9 mouse cellular contexts compared by ENCODE assay signal in the genomic region with DNA sequence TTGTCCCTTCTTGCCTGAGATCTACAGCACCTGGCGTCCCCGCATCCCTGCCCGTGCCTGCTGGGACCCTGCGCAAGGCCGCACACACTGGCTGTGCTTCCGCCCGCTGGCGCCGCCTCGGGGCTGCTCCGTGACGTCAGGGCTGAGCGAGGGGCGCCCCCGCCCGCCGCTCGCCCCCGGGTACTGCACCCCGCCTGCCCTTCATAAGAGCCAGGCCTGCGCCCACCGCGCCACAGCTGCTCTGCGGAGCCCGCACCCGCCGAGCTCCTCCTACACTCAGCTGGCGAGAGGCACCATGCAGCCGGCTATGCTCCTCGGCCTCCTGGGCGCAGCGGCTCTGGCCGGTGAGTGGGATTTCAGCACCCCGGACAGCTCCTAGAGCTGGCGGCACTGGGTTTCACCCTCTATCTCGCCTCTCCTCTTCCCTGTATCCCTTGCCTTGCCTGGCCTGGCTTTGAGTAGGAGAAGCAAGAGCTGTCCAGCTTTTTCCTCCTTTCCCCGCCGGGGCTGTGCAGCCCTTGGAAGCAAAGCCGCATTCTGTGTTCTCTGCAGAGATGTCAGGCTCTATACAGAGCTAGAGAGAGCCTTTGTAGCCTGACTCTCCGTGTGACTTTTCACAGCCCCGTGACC. TPM values are rescaled to one million over a fixed set of nuclear protein-coding genes. Genes with fewer than 3 reads are reported as not detected.
A peak's percentile ranks its signal among the peaks of the same experiment; 100 is the strongest.
DNase-seq lines count a peak whose midpoint lies in the region; ATAC-seq and TF ChIP-seq lines count a peak whose summit lies in the region.
"Had no signal": no experiment of that assay in that cellular context is flagged by ENCODE, and none has a peak within 500 bp of the region (broad histone marks: within the 10 kb centered on the region; RNA-seq: fewer than 3 reads in every experiment).

No protein-coding gene starts in this region.

- no peaks in the 10 kb centered on the region for H3K36me3 ChIP-seq in ES-Bruce4 (ENCODE audit: control insufficient read depth, insufficient read depth, low read length, poor library complexity, severe bottlenecking)
- H3K36me3 ChIP-seq in hindbrain, embryonic 10.5 days, result no peaks in the 10 kb centered on the region
- H3K36me3 ChIP-seq in lung, embryonic 16.5 days (ENCODE audit: control insufficient read depth, insufficient read depth, low read length), result no peaks in the 10 kb centered on the region

- no peaks in the 10 kb centered on the region for H3K9me3 ChIP-seq in ES-Bruce4 (replicated peaks; ENCODE audit: control insufficient read depth, insufficient read depth, low read length, poor library complexity, severe bottlenecking)
- no peaks in the 10 kb centered on the region for H3K9me3 ChIP-seq in hindbrain, embryonic 10.5 days
- no peaks in the 10 kb centered on the region for H3K9me3 ChIP-seq in lung, embryonic 16.5 days (ENCODE audit: control insufficient read depth, low read length)

- peak; percentile 89 to 94 for DNase-seq in cerebellum, adult 18-20 months
- DNase-seq in frontal cortex, adult 2 months (ENCODE audit: extremely low spot score in 1 of 2, low spot score in 1 of 2), result peak; percentile 57 to 87
- DNase-seq in hindbrain, embryonic 10.5 days (ENCODE audit: low spot score), result peak; percentile 95
- DNase-seq in layer of hippocampus, adult 9-11 months, result peak; percentile 82
- DNase-seq in retina, adult 2 months (ENCODE audit: low read depth, low spot score), result peak; percentile 56
- peak; percentile 79 to 80 for DNase-seq in thymus, postnatal 36 days

- peak overlapping the region; percentile 67 for H3K4me3 ChIP-seq in ES-Bruce4 (ENCODE audit: low read depth, low read length)
- H3K4me3 ChIP-seq in hindbrain, embryonic 10.5 days, result peak overlapping the region; percentile 60
- peak overlapping the region; percentile 42 for H3K4me3 ChIP-seq in lung, embryonic 16.5 days (ENCODE audit: low read length)

- H3K27me3 ChIP-seq in ES-Bruce4 (ENCODE audit: control insufficient read depth, insufficient read depth, low read length, poor library complexity, severe bottlenecking), result no peaks in the 10 kb centered on the region
- no peaks in the 10 kb centered on the region for H3K27me3 ChIP-seq in hindbrain, embryonic 10.5 days (ENCODE audit: insufficient read depth, poor library complexity, severe bottlenecking)
- no peaks in the 10 kb centered on the region; the same call in 1 of the 2 replicates for H3K27me3 ChIP-seq in lung, embryonic 16.5 days (ENCODE audit: control insufficient read depth, insufficient read depth, low read depth, low read length)

- no peak for TF ChIP-seq POLR2A in ES-Bruce4 (IDR thresholded peaks at IDR 0.05; ENCODE audit: insufficient read depth, low read length)

- H3K9ac ChIP-seq in ES-Bruce4 (ENCODE audit: low read depth, poor library complexity, severe bottlenecking), result no peak overlapping the region; the same call in 1 of the 2 replicates
- H3K9ac ChIP-seq in lung, embryonic 16.5 days (ENCODE audit: low read length), result no peak overlapping the region

- 1% methylated on average over 41 of the region's 41 CpGs for WGBS in hindbrain, embryonic 10.5 days
- WGBS in lung, embryonic 16.5 days, result under 1% methylated on average over 37 of the region's 41 CpGs

- no peak for TF ChIP-seq CTCF in ES-Bruce4 (IDR thresholded peaks at IDR 0.05; ENCODE audit: low read depth, low read length)

- H3K4me1 ChIP-seq in ES-Bruce4 (ENCODE audit: control insufficient read depth, insufficient read depth, low read length), result no peaks in the 10 kb centered on the region
- H3K4me1 ChIP-seq in hindbrain, embryonic 10.5 days (replicated peaks), result peaks cover 23% of the 10 kb centered on the region
- H3K4me1 ChIP-seq in lung, embryonic 16.5 days (replicated peaks; ENCODE audit: control insufficient read depth, insufficient read depth, low read length), result peaks cover 4% of the 10 kb centered on the region; the same call in 1 of the 2 replicates

- H3K4me2 ChIP-seq in lung, embryonic 16.5 days (ENCODE audit: low read depth, low read length), result peak overlapping the region; percentile 73

- no peak overlapping the region for H3K27ac ChIP-seq in ES-Bruce4 (ENCODE audit: insufficient read depth, low read length)
- H3K27ac ChIP-seq in hindbrain, embryonic 10.5 days, result peak overlapping the region; percentile 85
- H3K27ac ChIP-seq in lung, embryonic 16.5 days (ENCODE audit: low read length), result no peak overlapping the region
- H3K27ac ChIP-seq: macrophage had no signal

- no peak for TF ChIP-seq EP300 in ES-Bruce4 (IDR thresholded peaks at IDR 0.05; ENCODE audit: insufficient read depth, low read depth, low read length)

- peak; percentile 98 for ATAC-seq in lung, embryonic 16.5 days (ENCODE audit: low read depth)

RNA-seq across cellular contexts. Expression of a gene that starts 0.5 kb away (rescaled TPM):
- not detected in 2 replicates for polyA plus RNA-seq in ES-Bruce4 (2011; ENCODE audit: insufficient read depth, insufficient read length, low read depth, missing spikeins)
- polyA plus RNA-seq in frontal cortex, adult 2 months (2012; rRNA removed), result 237 and 239 TPM in 2 replicates
- polyA plus RNA-seq in hindbrain, embryonic 10.5 days (2016; fragmentation: Nextera tagmentation; extraction: Ambion mirVana), result 9.0 and 16.3 TPM in 2 replicates
- polyA plus RNA-seq in lung, embryonic 16.5 days (2015; fragmentation: Nextera tagmentation; extraction: Ambion mirVana), result 0.87 and 1.1 TPM in 2 replicates

RNA-seq across cellular contexts. Expression of a gene that starts 34.3 kb away (rescaled TPM):
- polyA plus RNA-seq in ES-Bruce4 (2011; ENCODE audit: insufficient read depth, insufficient read length, low read depth, missing spikeins), result 53.5 and 54.6 TPM in 2 replicates
- polyA plus RNA-seq in frontal cortex, adult 2 months (2012; rRNA removed), result 25.2 and 29.6 TPM in 2 replicates
- 31.7 and 37.2 TPM in 2 replicates for polyA plus RNA-seq in hindbrain, embryonic 10.5 days (2016; fragmentation: Nextera tagmentation; extraction: Ambion mirVana)
- 21.6 and 21.8 TPM in 2 replicates for polyA plus RNA-seq in lung, embryonic 16.5 days (2015; fragmentation: Nextera tagmentation; extraction: Ambion mirVana)

RNA-seq across cellular contexts. Expression of a gene that starts 34.4 kb away (rescaled TPM):
- polyA plus RNA-seq in ES-Bruce4 (2011; ENCODE audit: insufficient read depth, insufficient read length, low read depth, missing spikeins), result 36.8 and 42.0 TPM in 2 replicates
- 3.1 and 3.5 TPM in 2 replicates for polyA plus RNA-seq in frontal cortex, adult 2 months (2012; rRNA removed)
- 19.8 and 30.9 TPM in 2 replicates for polyA plus RNA-seq in hindbrain, embryonic 10.5 days (2016; fragmentation: Nextera tagmentation; extraction: Ambion mirVana)
- polyA plus RNA-seq in lung, embryonic 16.5 days (2015; fragmentation: Nextera tagmentation; extraction: Ambion mirVana), result 13.8 TPM in 2 replicates

Comparison
In these comparisons a context has a peak if more than half of its experiments do, and no peak if none do; other contexts are left out.
1. RNA of a gene that starts 0.5 kb away (polyA plus RNA-seq): 237 to 239 TPM in frontal cortex, adult 2 months; 9.0 to 16.3 TPM in hindbrain, embryonic 10.5 days, 0.87 to 1.1 TPM in lung, embryonic 16.5 days and not detected in ES-Bruce4; every median in the first group is over 10 times any median in the second.
2. Peak in every context shown above with its lines, with median percentiles within 50 percentile points of each other: H3K4me3 ChIP-seq and DNase-seq.